Mouse (Mus musculus) layer of hippocampus, postnatal 36 days (tissue): ENCODE data around the gene Nkain1. TPM values are rescaled to one million over a fixed set of nuclear protein-coding genes. Genes with fewer than 3 reads are reported as not detected.

Experiments
- DNase-seq, 2 experiments: peaks; one replicate each; pipeline ENCODE4 v3.0.0; 2022
- total RNA-seq, 2 experiments: library from RNA; stranded (reverse); gene quantifications; 2 replicates each; pipeline ENCODE4 v1.2.3; 2021

The Nkain1 gene
- total RNA-seq, 2 experiments from 2014 or later: 37.4 to 39.2 TPM

DNA sequence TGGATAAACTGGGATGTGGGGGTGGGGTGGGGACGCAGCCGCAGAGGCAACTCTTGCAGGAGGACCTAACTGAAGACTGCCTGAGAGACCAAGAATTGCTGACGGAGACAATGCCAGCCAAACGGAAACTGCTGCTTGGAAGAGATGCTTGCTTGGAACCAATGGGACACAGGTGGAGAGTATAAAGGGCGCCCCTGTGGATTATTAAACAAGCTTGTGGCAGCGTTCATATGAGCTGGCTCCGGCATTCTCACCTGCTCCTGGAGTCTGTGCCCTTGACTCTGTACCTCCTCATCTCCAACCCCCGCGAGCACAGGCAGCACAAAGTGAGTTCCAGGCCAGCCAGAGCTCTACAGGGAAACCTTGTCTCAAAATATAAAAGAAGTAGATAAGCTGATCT lies 23.5 kb downstream of the Nkain1 start:
- no peak for DNase-seq

DNA sequence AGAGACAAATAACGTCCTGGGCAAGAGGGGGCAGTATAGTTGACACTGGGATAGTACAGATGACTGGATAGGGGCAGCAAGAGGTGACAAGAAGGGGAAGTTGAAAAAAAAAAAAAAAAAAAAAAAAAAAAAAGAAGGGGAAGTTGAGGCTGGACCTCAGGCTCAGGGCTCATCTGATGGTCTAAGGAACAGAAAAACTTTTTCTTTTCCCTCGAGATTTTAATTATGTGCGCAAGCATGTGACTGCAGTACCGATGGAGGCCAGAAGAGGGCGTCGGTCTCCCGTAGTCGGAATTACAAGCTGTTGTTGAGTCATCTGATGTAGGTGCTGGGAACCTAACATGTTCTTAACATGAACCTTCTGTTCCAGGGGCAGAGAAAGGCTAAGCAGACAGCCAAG lies 24.8 kb downstream of the Nkain1 start:
- no peak for DNase-seq

DNA sequence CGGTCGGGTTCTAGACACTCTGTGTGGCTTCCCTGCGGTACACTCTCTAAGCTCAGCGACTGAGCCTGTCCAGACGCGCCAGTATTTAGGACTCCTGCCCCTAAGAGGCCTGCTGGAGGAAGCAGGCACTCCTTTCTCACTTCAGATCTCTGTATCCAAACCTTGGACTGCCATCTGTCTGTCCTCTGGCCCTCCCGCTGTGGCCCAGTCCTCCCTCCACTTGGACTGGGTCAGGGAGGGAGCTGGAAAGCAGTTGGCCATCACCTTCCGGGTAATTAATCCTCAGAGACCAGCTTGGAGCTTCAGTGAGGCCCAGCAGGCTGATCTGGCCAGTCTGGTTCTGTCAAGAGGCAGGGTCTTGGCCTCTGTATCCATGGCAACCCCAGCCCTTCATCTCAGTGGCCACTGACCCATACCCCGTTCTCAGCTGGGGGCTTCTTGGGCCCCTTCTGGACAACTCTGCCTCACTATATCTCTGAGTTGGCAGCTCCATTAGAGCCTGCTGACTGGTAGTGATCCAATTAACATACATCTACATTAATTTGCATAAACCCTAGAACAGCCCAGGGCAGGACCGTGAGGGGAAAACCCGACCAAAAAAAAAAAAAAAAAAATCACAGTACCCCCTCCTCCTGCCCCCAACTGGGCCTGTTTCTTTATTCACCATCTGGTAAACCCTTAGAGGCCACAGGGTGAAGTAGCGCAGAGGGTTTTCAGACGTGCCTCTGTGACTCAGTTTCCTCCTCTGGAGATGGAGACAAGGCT lies 27.0 kb downstream of the Nkain1 start:
- DNase-seq: no peak

DNA sequence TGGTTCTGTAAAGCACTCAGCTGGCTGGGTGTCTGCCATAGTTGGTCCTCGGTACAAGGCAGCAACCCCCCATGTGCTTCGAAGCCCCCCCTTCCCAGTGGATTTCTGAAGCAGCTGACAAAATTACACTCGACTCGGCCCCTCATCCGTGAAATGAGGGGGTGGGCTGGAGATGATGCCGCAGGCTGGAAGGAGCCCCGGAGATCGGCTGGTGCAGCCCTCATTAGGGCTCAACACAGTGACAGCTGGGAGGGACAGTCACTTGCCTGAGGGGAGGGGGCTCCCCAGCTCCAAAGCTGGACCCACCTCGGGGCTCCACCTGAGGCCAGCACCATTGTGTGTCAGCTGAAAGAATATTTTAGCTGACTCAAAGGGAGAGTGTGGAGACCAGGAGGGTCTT lies 29.6 kb downstream of the Nkain1 start:
- no peak for DNase-seq

DNA sequence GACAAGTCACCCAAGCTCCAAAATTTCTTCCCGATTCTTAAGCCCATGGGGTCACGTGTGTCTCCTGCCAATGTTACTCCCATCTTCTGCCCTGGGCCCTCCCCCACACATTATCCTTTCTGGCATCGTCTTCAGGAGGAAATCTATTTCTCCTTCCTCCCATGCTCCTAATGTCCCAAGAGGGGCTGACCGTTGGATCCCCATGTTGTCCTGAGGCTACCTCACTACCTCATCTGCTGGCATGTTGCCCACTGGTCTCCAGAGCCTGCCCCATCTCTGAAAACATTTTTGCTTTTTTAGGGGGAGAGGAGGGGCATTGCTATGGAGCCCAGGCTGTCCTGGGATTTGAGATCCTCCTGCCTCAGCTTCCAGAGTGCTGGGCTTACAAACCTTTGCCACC lies 30.9 kb downstream of the Nkain1 start:
- no peak for DNase-seq

DNA sequence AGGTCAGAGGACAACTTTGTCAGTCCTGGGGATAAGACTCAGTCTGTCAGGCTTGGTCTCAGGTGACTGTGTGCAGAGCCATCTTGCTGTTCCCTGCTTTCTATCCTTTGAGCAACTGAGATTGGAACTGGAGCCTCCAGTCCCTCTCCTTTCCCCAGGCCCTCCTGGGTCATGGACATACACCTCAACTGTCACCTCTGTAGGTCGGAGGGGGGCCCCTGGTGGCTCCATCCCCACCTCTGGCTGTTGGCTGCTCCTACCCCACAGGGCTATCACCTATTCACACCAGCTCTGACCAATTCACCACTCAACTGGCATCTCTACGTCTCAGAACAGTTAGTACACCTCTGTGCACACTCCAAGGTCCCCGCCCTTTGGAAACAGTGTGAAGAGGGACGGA lies 33.1 kb downstream of the Nkain1 start:
- no peak for DNase-seq

DNA sequence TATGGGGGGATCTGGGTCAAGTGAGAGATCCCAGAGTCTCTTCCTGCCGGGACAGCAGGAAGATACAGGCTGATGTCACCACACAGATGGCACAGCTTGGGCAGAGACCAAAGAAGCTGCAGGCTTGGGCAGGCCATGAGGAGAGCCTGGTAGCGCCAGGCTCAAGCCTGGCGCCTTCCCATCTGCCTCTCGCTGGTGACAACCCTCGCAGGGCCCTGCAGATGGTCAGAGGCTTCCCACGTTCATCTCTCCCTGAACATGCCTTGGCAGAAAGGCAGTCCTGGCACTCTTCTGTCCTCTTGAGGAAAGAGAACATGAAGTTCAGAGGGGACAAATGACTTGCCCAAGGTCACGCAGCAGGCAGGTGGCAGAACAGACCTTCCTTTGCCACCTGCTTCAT lies 34.3 kb downstream of the Nkain1 start:
- DNase-seq: peak in 1 of 2 experiments; percentile 40

DNA sequence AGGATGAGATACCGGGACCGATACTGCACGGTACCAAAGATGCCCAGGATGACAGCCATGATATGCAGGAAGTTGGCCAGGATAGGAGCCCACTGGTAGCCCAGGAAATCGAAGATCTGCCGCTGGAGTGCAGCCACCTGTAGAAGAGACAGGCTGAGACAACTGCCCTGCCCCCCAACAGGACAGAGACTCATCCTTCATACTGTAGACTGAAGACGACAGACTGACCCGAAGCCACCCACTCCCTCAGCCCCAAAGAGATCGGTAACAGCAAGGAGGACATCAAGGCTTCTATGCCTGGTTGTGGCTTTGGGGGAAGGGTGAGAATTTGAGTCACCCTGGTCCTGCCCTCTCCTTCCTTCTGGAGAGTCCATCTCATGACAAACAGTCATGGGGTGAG lies 34.9 kb downstream of the Nkain1 start:
- no peak for DNase-seq

DNA sequence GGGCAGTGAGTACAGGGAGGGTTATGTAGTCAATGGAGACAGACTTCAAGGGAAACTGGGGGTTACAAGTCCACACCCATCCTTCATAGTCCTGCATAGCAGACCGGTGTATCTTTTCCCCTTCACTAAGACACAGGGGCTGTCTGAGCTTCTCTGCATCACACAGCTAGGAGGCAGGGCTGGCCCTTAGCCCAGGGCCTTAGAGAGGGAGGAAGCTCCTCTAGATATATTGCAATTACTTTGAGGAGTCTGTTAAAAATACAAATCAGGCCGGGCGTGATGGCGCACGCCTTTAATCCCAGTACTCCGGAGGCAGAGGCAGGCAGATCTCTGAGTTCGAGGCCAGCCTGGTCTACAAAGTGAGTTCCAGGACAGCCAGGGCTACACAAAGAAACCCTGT lies 36.6 kb downstream of the Nkain1 start:
- no peak for DNase-seq

DNA sequence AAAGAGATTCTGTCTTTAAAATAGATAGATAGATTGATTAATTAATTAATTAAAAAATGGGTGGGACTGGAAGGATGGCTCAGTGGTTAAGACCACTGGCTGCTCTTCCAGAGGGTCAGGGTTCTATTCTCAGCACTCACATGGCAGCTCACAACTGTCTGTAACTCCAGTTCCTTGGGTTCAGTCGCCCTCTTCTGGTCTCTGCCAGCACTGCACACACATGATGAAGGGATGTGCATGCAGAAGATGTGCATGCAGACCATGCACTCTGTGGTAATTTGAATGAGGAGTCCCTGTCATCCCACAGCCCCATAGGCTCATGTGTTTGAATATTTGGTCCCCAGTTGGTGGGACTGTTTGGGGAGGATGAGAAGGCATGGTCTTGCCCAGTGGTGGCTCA lies 38.2 kb downstream of the Nkain1 start:
- no peak for DNase-seq

DNA sequence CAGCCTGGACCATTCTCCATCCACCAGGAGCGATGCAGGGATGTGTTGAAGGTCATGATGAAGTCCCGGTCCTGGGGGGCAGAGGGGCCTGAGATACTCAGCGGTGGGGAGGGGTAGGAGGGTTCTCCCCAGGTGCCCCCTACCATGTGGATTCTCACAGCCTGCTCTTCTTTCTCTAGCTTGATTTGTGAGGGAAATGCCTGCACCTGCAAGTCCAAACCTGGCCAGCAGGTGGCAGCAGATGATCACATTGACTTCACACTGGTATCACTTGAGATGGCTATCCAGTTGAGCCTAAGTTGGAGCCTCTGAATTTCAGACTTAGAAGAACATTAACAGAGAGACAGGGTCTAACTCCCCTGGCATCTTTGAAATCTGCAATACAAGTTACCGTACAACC lies 40.0 kb downstream of the Nkain1 start:
- peak; percentile 90 for DNase-seq

DNA sequence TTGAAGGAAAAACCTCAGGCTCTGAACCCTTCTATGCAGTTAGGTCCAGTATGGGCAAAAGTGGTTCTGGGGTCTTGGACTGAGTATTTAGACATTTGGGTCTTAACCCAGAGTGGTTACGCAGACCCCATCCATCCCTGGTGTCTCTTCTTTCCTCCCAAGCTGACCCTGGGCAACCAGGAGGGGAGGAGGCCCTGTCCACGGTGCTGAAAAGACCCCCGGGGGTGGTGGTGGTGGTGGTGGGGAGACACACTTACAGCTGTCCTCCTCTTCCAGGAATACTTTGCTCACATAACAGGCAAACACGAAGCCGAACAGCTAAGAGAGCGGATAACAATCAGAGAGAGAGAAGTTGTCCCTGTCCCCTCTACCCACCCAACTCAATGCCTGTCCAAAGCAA lies 41.6 kb downstream of the Nkain1 start:
- DNase-seq: no peak

DNA sequence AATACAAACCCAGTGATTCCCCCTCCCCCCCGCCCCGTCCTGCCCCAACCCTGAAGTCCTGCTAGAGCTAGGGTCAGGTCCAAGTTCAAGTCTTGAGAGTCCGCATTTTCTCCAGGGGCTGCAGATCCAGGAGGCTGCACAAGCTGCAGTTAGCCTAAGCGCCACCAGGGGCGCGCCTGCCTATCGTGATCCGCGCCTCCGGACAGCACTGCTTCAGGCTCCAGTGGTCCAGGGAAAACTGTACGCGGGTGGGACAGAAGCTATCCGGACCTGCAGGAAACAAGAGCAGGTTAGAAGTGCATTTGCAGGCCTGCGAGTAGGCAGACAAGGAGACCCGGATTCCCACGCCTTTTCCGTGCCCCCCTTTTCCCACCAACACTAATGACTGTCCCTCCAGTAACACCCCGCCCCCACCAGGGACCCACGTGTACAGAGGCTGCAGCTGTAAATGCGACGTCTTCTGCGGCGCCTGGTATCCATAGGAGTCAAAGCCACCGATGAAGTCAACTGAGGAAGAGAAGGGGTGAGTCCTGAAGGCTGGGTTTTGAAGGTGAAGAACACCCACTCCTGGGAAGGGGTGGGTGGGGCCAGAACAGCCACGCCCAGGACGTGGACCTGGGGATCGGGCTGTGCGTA lies 42.2 kb downstream of the Nkain1 start:
- DNase-seq: peak; percentile 67 to 71

DNA sequence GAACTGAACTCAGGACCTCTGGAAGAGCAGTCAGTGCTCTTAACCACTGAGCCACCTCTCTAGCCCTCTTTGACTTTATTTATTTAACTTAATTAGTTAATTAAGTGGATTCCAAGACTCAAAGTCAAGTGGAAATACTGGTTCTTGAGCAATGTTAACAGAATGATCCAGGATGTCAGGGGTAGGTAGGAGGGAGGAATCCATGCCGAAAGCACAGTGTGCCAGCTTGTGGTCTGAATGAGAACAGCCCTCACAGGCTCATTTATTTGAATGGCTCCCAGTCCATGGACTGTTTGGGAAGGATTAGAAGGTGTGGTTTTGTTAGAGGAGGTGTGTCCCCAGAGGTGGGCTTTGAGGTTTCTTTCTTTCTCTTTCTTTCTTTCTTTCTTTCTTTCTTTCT lies 46.2 kb downstream of the Nkain1 start:
- DNase-seq: no peak

DNA sequence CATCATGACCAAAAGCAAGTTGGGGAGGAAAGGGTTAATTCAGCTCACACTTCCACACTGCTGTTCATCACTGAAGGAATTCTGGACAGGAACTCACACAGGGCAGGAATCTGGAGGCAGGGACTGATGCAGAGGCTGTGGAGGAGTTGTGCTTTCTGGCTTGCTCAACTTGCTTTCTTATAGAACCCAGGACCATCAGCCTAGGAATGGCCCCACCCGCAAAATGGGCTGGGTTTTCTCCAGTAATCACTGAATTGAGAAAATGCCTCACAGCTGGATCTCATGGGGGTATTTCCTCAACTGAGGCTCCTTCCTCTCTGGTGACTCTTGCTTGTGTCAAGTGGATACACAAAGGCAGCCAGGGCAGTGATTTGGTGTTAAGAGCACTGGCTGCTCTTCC lies 48.9 kb downstream of the Nkain1 start:
- DNase-seq: no peak

DNA sequence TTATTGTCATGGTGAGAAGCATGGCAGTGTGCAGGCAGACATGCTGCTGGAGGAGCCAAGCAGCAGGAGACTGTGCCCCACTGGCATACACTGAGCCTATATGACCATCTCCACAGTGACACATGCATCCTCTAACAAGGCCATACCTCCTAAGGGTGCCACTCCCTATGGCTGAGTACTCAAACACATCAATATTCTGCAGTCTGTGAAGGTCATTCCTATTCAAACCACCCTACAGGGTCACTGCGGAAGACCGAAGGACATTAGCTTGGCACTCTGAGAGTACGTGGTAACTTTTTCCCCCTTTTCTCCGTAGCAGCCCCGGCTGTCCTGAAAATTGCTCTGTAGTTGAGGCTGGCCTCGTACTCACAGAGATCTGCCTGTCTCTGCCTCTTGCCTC lies 52.5 kb downstream of the Nkain1 start:
- no peak for DNase-seq

DNA sequence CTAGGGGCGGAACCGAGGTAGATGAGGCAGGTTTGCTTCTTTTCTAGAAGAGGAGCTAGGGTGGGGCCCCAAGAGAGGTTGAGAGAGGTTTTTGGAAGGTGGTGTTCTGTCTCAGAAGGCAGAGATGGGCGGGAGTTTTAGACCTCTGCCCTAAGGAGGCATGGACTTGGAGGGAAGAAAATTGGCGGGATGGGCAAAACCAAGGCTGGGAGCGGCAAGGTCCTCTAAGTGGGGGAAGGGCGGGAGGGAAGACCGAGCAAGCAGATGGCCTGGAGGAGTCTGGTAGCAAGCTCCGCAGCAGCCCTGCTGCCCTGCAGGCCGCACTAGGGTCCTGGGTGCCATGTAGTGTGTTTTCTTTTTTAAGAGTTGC lies 53.5 kb downstream of the Nkain1 start:
- DNase-seq: no peak

DNA sequence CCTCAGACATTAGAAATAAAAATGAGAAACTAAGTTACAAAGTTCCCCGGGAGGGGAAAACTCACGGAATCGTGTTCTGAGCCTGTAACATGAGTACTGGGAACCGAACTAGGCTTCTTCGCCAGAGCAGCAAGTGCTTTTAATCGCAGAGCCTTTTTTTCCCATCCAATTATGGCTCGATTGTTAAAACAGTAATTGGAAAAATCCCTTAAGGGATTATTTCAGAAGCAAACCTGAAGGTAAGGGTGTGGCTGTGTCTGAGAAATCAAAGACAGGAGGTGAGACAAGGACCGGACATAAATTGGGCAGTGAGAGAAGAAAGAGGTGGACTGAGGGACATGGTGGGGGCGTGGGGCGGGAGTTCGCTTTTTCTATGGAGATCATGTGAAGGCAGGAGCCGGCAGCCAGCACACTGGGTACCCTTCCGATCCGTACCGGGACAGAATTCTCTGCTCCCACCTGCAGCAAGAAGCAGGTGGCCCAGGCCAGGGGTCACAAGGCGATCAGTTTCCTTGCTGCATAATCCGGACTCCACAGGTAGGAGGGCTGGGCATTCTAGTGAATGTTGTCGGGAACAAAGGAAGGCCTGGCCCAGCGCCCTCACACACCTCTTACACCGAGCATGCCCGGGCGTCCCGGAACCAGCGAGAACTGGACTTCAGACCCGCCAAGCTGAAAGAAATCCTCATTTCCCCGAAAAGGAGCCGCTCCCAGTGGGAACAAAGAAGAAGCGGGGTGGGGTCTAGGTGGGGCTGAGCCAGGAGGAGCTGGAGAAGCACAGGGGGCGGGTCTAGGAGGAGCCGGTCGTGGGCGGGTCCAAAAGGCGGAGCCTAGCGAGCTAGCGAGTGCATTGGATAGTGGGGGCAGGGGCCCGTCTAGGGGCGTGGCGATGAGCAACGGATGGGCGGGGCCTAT lies 54.1 kb downstream of the Nkain1 start:
- peak; percentile 88 for DNase-seq

DNA sequence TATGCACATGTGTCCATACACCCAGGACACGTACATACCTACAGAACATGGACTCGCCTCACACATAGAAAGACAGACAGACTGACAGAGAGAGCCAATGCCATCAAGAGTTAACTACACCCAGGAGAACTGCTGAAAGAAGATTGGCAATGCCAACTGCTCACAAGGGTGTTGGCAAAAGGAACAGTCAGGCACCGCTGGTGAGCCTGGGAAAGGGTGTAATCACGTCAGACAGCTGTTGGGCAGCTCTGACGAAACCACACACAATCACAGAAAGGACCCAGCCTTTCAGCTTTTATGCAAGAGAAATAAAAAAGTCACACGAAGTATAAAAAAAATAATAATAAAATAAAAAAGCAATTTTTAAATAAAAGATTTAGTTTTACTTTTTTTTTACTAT lies 57.5 kb downstream of the Nkain1 start:
- DNase-seq: no peak
